Mouse (Mus musculus) liver, embryonic 13.5 days (tissue): Measurements from ENCODE around the gene Casz1. TPM values are rescaled to one million over a fixed set of nuclear protein-coding genes. Genes with fewer than 3 reads are reported as not detected.
A peak's percentile ranks its signal among the peaks of the same experiment; 100 is the strongest.

Experiments
- ATAC-seq: fragments of 200-750 bp; cut with Nextera tagmentation; 2 replicates; pipeline ENCODE4 v1.8.0; 2017; ENCODE audit warnings: low read depth, mild to moderate bottlenecking, moderate number of reproducible peaks, moderate library complexity
- DNase-seq: peaks from one replicate; pipeline ENCODE4 v3.0.0; 2022
- H3K27ac ChIP-seq: fragments of 300-500 bp; sonication (generic); 2 replicates; pipeline ENCODE4 v1.5.1; 2015; ENCODE audit warnings: moderate library complexity, mild to moderate bottlenecking, inconsistent platforms
- H3K27me3 ChIP-seq: fragments of 300-500 bp; sonication (generic); 2 replicates; pipeline ENCODE4 v1.6.1; 2015; ENCODE audit warnings: mild to moderate bottlenecking, inconsistent platforms
- H3K36me3 ChIP-seq: fragments of 300-500 bp; sonication (generic); 2 replicates; pipeline ENCODE4 v1.6.1; 2015; ENCODE audit warnings: mild to moderate bottlenecking, inconsistent platforms
- H3K4me1 ChIP-seq: fragments of 300-500 bp; sonication (generic); replicated peaks from 2 replicates; pipeline ENCODE4 v1.6.1; 2015; ENCODE audit warnings: inconsistent platforms
- H3K4me2 ChIP-seq: fragments of 300-500 bp; sonication (generic); 2 replicates; pipeline ENCODE4 v1.6.1; 2015; ENCODE audit warnings: inconsistent platforms, mild to moderate bottlenecking, moderate library complexity
- H3K4me3 ChIP-seq: fragments of 300-500 bp; sonication (generic); replicated peaks from 2 replicates; pipeline ENCODE4 v1.5.1; 2015; ENCODE audit warnings: mild to moderate bottlenecking, inconsistent platforms
- H3K9ac ChIP-seq: fragments of 300-500 bp; sonication (generic); 2 replicates; pipeline ENCODE4 v1.6.1; 2015; ENCODE audit warnings: mild to moderate bottlenecking, inconsistent platforms
- H3K9me3 ChIP-seq: fragments of 300-500 bp; sonication (generic); replicated peaks from 2 replicates; pipeline ENCODE4 v1.6.1; 2016; ENCODE audit warnings: inconsistent platforms
- WGBS: fragments of 180-500 bp; shearing (Covaris S2); methylation state at CpG from one replicate; pipeline ENCODE4 v1.1.7; 2015; ENCODE audit not compliant: insufficient replicate concordance; 5-methylcytosine and 5-hydroxymethylcytosine counted together
- polyA plus RNA-seq: library from polyadenylated mRNA; unstranded; fragments of >200 nt; fragmentation: Nextera tagmentation; extraction: Ambion mirVana; gene quantifications from 2 replicates; pipeline ENCODE4 v1.2.1, GENCODE M21; 2015

Casz1 gene
- polyA plus RNA-seq, 1 experiment from 2014 or later = 0.45 TPM

DNA sequence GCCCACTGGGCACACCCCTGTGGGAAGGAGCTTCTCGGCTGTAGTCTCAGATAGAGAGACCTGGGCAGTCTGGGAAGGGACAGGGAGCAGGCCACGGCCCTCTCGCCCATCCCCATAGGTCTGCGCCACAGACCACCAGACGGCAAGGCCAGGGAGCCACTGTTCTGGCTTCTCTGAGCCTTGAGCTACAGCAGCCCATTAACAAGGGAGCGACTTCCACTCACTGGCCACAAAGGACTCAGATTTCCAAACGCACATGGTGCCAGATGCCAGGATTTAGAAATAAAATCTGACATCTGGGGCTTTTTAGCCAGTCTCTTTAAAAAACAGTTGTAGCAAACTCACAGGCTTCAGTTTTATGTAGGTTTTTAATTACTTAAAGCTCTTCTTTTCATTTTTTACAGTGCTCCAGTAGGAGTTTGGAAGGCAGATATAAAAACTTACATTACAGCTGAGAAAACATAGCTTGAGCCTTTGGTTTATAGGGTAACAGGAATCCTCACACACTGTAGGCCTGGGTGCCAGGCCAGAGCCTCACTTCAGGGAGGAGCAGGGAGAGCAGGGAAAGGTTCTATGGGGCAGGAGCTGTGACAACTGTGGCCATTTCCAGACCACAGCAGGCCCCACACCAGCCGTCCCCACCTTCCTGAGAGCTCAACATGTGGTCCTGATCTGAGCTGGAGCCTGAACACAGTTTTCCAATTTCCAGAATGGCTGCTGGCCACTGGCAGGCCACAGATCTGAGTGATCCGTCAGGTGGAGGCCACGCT is 160.5 kb downstream of the Casz1 start:
- WGBS = 77% methylated on average over 10 of the region's 10 CpGs
- Histone ChIP-seq H3K4me2 (no peak overlapping the region), H3K9me3 (no peaks in the 10 kb centered on the region), H3K9ac (no peak overlapping the region), H3K27ac (no peak overlapping the region), H3K4me3 (no peak overlapping the region), H3K27me3 (no peaks in the 10 kb centered on the region), H3K4me1 (no peaks in the 10 kb centered on the region), H3K36me3 (peaks cover 43% of the 10 kb centered on the region)
- DNase-seq (no peak), ATAC-seq (no peak)

DNA sequence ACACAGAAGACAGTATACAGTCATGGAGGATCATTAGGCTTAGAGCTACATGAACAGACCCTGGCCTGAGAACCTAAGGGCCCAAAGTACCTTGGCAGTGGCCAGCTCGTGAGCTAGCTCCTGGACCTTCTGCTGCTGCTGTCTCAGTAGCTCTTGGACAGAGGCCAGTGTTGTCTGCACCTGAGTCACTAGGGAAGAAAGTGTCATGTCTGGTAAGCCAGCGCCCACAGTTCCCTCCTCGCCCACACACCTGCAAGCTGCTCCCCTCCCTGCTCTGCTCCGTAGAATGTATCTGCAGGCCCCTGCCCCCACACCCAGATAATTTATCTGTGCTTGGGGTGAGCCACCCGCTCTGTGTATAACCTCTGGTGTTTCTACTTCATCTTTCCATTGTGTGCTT is 161.9 kb downstream of the Casz1 start:
- no peak for ATAC-seq

DNA sequence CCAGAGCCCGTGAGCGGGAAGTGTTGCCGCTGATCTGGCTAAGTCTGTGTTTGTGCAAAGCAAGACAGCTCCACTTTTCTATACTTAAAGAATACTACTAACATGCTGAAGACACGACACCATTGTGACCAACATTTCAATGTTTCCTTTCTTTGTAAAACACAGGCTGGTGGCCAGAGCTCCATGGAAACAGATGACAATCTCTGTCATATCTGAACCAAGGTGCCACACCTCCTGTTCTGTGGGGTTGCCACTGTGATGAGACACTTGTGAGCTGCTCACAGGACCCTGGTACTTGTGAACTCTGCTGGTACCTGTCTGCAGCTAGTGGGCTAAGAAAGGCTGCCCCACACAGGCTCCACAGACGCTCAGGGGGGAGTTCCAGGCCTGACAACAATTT is 164.6 kb downstream of the Casz1 start:
- Histone ChIP-seq H3K9me3 (no peaks in the 10 kb centered on the region), H3K4me1 (peaks cover 26% of the 10 kb centered on the region), H3K36me3 (peaks cover 22% of the 10 kb centered on the region; the same call in 1 of the 2 replicates), H3K9ac (no peak overlapping the region), H3K4me3 (no peak overlapping the region), H3K27ac (no peak overlapping the region), H3K27me3 (no peaks in the 10 kb centered on the region), H3K4me2 (no peak overlapping the region)
- DNase-seq (no peak), ATAC-seq (no peak)
- 78% methylated on average over 5 of the region's 5 CpGs for WGBS

More for the DNA sequence above, 161.9 kb downstream of the Casz1 start:
- peaks cover 45% of the 10 kb centered on the region for H3K36me3 ChIP-seq
- no peak overlapping the region for H3K27ac ChIP-seq
- H3K9ac ChIP-seq = no peak overlapping the region
- H3K4me3 ChIP-seq = no peak overlapping the region
- no peak for DNase-seq
- WGBS = 58% methylated on average over 5 of the region's 5 CpGs
- H3K4me2 ChIP-seq = no peak overlapping the region
- H3K4me1 ChIP-seq = peaks cover 11% of the 10 kb centered on the region
- H3K27me3 ChIP-seq = no peaks in the 10 kb centered on the region
- H3K9me3 ChIP-seq = no peaks in the 10 kb centered on the region

- DNase-seq (no peak), ATAC-seq (no peak)
- Histone ChIP-seq H3K9me3 (no peaks in the 10 kb centered on the region), H3K4me2 (no peak overlapping the region), H3K4me3 (no peak overlapping the region), H3K9ac (no peak overlapping the region), H3K4me1 (peaks cover 26% of the 10 kb centered on the region), H3K36me3 (peaks cover 22% of the 10 kb centered on the region; the same call in 1 of the 2 replicates), H3K27me3 (no peaks in the 10 kb centered on the region), H3K27ac (no peak overlapping the region)
- WGBS = 79% methylated on average over 5 of the region's 5 CpGs
These were observed 165.4 kb downstream of the Casz1 start for GRCm38 (mm10) chr4:148969610-148970009.

GRCm38 (mm10) chr4:148970742-148971141 is 166.5 kb downstream of the Casz1 start:
- Histone ChIP-seq H3K4me3 (no peak overlapping the region), H3K36me3 (peaks cover 20% of the 10 kb centered on the region; the same call in 1 of the 2 replicates), H3K4me2 (no peak overlapping the region), H3K27ac (no peak overlapping the region), H3K27me3 (no peaks in the 10 kb centered on the region), H3K9ac (no peak overlapping the region), H3K4me1 (peaks cover 26% of the 10 kb centered on the region), H3K9me3 (no peaks in the 10 kb centered on the region)
- DNase-seq (no peak), ATAC-seq (no peak)
- 71% methylated on average over 4 of the region's 4 CpGs for WGBS

DNA sequence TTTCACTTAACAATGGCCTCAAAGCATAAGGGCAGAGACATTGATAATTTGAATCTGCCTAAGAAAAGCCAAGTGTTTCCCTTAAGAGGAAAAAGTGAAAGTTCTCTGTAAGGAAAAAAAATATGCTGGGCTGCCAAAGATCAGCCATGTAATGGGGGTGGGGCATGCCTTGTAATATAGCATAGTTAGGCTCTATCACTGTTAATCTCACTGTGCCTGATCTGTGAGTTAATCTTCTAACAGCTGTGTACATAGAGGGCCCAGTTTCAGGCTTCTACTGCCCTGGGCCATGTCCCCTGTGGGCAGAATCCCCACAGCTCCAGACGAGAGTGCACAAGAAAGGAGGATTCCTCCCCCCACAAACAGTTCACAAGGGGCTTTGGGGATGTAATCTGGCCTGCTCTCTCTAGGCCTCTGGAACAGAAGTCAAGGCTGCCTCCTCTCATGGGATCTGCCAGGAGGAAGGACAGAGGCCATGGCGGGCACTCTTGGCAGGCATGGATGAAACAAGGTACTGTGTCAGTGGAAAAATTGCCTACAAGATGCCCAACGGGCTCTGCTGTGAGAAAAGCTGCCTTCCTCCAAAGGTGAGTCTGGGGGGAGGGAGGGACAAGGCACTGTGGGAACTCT is 167.5 kb downstream of the Casz1 start:
- WGBS = 70% methylated on average over 3 of the region's 3 CpGs
- H3K9me3 ChIP-seq = no peaks in the 10 kb centered on the region
- no peak overlapping the region for H3K27ac ChIP-seq
- H3K4me3 ChIP-seq = no peak overlapping the region
- DNase-seq (no peak), ATAC-seq (0 out of 2 replicates have a peak, but pooled peaks have one; percentile 49)
- no peaks in the 10 kb centered on the region for H3K27me3 ChIP-seq
- peaks cover 13% of the 10 kb centered on the region; the same call in 1 of the 2 replicates for H3K36me3 ChIP-seq
- H3K4me1 ChIP-seq = peaks cover 26% of the 10 kb centered on the region
- H3K9ac ChIP-seq = no peak overlapping the region
- no peak overlapping the region for H3K4me2 ChIP-seq

GRCm38 (mm10) chr4:148972707-148973106 is 168.5 kb downstream of the Casz1 start:
- Histone ChIP-seq H3K4me1 (peaks cover 26% of the 10 kb centered on the region), H3K9ac (no peak overlapping the region), H3K27me3 (no peaks in the 10 kb centered on the region), H3K4me2 (no peak overlapping the region), H3K4me3 (no peak overlapping the region), H3K9me3 (no peaks in the 10 kb centered on the region), H3K27ac (no peak overlapping the region), H3K36me3 (peaks cover 7% of the 10 kb centered on the region; the same call in 1 of the 2 replicates)
- WGBS = 84% methylated on average over 14 of the region's 14 CpGs
- no peak for DNase-seq
- ATAC-seq = no peak

DNA sequence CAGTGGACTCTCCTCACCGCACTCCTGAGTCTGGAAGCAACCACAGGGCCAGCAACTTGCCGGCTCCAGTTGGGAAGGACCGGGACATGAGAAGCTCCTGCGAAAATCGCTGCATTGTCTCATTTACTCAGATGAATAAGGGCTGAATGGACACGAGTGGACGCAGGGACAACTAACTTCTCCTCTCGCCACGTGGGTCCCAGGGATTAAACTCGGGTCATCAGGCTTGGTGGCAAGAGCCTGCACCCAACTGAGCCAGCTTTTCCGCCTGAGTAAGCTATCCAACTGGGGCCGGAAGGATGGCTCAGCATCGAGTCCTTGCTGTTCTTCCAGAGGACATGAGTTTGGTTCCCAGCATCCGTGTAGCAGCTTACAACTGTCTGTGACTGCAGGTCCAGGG is 169.2 kb downstream of the Casz1 start:
- peaks cover 29% of the 10 kb centered on the region for H3K4me1 ChIP-seq

DNA sequence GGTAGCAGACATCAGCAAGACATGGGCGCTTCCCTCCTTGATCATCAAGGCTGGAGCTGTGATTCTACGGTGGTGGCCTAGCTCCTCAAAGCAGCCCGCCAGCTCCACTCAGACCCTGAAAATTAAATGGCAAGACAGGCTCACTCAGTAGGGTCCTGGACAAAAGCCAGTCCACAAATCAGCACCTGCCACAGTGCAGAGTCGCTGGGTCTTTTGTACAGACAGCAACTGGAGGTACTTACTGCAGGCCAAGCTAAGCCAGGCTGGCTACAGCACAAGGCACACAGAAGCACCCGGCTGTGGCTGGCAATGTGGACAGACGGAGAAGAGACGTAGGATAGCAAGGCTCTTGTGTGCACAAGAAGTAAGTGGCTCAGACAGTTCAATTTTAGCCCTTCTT is 170.6 kb downstream of the Casz1 start:
- no peak overlapping the region for H3K4me3 ChIP-seq
- no peaks in the 10 kb centered on the region for H3K27me3 ChIP-seq
- no peak overlapping the region for H3K27ac ChIP-seq
- no peak for DNase-seq
- H3K9me3 ChIP-seq = no peaks in the 10 kb centered on the region
- WGBS = 76% methylated on average over 7 of the region's 7 CpGs
- peaks cover 35% of the 10 kb centered on the region for H3K4me1 ChIP-seq
- H3K36me3 ChIP-seq = peaks cover 5% of the 10 kb centered on the region; the same call in 1 of the 2 replicates
- ATAC-seq = no peak
- no peak overlapping the region for H3K4me2 ChIP-seq
- H3K9ac ChIP-seq = no peak overlapping the region

More for the DNA sequence above, 169.2 kb downstream of the Casz1 start:
- ATAC-seq (no peak), DNase-seq (no peak)
- H3K4me2 ChIP-seq = no peak overlapping the region
- H3K4me3 ChIP-seq = no peak overlapping the region
- peaks cover 7% of the 10 kb centered on the region; the same call in 1 of the 2 replicates for H3K36me3 ChIP-seq
- no peak overlapping the region for H3K9ac ChIP-seq
- WGBS = 79% methylated on average over 14 of the region's 14 CpGs
- H3K27me3 ChIP-seq = no peaks in the 10 kb centered on the region
- H3K9me3 ChIP-seq = no peaks in the 10 kb centered on the region
- H3K27ac ChIP-seq = no peak overlapping the region

- Histone ChIP-seq H3K27ac (no peak overlapping the region), H3K4me2 (no peak overlapping the region), H3K9ac (no peak overlapping the region), H3K9me3 (no peaks in the 10 kb centered on the region), H3K4me3 (no peak overlapping the region), H3K36me3 (peaks cover 5% of the 10 kb centered on the region; the same call in 1 of the 2 replicates), H3K4me1 (peaks cover 10% of the 10 kb centered on the region), H3K27me3 (no peaks in the 10 kb centered on the region)
- 67% methylated on average over 9 of the region's 9 CpGs for WGBS
- no peak for ATAC-seq
- no peak for DNase-seq
These were observed 174.1 kb downstream of the Casz1 start for GRCm38 (mm10) chr4:148978221-148978855.

- 83% methylated on average over 11 of the region's 11 CpGs for WGBS
- H3K36me3 ChIP-seq = peaks cover 10% of the 10 kb centered on the region; the same call in 1 of the 2 replicates
- H3K27me3 ChIP-seq = no peaks in the 10 kb centered on the region
- peaks cover 10% of the 10 kb centered on the region for H3K4me1 ChIP-seq
- no peaks in the 10 kb centered on the region for H3K9me3 ChIP-seq
- no peak overlapping the region for H3K4me2 ChIP-seq
- no peak overlapping the region for H3K27ac ChIP-seq
- H3K4me3 ChIP-seq = no peak overlapping the region
- no peak for DNase-seq
- ATAC-seq = no peak
- no peak overlapping the region for H3K9ac ChIP-seq
These were observed 174.7 kb downstream of the Casz1 start for GRCm38 (mm10) chr4:148978926-148979325.
